Mouse (Mus musculus) leukemia stem cell, adult 10-12 weeks (primary cell): Measurements from ENCODE around the gene Cwc15. TPM values are rescaled to one million over a fixed set of nuclear protein-coding genes. Genes with fewer than 3 reads are reported as not detected.

Experiments
- polyA plus RNA-seq: library from polyadenylated mRNA; stranded (reverse); fragments of >175 nt; gene quantifications from 2 replicates; pipeline ENCODE4 v1.2.3, GENCODE M21; 2012; ENCODE audit warnings: low replicate concordance

Cwc15 gene
- 6.7 and 7.7 TPM in 2 replicates for polyA plus RNA-seq

DNA sequence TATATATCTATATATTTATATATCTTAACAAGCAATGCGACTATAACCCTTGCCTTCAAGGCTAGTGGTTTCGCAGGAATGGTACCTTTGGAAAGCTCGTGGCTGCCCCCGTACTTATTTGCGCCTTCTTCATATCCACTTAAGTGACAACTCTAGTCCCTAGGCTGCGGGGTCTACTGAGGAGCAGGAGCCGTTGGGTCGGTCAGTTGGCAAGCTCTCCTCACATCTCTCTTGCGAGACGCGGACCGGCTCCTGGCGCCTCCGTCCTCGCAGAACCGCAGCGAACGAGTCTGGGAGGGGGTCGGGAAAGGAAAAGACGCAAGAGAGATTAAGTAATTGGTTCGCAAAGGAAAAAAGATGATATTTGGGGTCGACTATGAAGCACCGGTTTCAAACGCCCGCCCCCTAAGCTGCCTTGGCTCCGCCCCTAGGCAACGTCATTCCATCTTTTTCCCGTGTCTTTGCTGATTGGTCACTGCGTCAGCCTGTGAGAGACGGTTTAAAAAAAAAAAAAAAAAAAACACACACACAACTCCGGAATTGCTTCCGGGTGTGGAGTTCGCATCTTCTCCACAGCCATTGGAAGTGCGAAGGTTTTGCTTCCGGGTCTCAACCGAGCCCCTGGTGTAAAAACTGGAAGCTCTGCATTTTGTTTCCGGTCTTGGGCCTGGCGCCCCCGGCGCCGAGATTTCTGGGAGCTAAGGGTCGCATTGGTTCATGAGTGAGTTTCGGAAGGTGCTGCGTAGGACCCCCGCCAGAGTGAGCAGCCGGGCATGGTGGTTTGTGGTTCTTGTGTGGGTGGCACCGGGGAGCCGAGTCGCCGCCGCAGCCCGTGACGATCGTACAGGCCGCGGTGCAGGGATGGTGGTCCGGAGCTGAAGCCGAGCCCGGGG is at the start of gene Cwc15, which contains the start of gene Kdm4d:
TSS of gene Cwc15 (plus strand) at position 595 of the 893 bp plus-strand sequence.
TSS of gene Kdm4d (minus strand) at position 460 of the 893 bp plus-strand sequence.

Other genes with a start within 250 kb of the Cwc15 start
- 8.7 and 36.1 TPM in 2 replicates for gene Sesn3, start 225.6 kb upstream of the Cwc15 start, polyA plus RNA-seq
- gene Endod1, start 119.1 kb upstream of the Cwc15 start, polyA plus RNA-seq = 68.0 and 167 TPM in 2 replicates
- not detected in 2 replicates for gene Kdm4d, start 135 bp upstream of the Cwc15 start, polyA plus RNA-seq
- 0.30 and 0.57 TPM in 2 replicates for gene Amotl1, start 144.4 kb downstream of the Cwc15 start, polyA plus RNA-seq
- not detected in 2 replicates for gene Piwil4, start 240.1 kb downstream of the Cwc15 start, polyA plus RNA-seq